ENCODE assay signal across 33 mouse cellular contexts in the genomic region with DNA sequence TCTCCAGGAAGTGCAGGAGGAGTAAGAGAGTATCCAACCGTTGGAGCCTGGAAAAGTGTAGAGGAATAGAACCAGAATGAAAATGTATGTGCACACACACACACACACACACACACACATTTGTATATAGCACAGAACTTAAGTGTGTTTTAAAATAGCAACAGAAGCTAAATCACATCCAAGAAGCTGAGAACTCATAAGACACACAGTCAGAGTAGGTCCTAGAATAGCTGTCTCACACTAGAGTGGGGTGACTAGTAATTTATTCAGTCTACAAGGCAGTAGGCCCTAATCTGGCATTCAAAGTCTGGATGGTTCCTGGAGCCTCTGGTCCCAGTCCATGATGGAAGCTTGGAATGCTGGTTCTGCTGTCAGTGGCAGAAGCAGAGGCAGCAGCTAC. TPM values are rescaled to one million over a fixed set of nuclear protein-coding genes. Genes with fewer than 3 reads are reported as not detected.
A peak's percentile ranks its signal among the peaks of the same experiment; 100 is the strongest.
DNase-seq lines count a peak whose midpoint lies in the region; ATAC-seq and TF ChIP-seq lines count a peak whose summit lies in the region.
"Had no signal": no experiment of that assay in that cellular context is flagged by ENCODE, and none has a peak within 500 bp of the region (broad histone marks: within the 10 kb centered on the region; RNA-seq: fewer than 3 reads in every experiment).

No protein-coding gene starts in this region.

- no peak overlapping the region for H3K4me3 ChIP-seq in forebrain, postnatal 0 days (ENCODE audit: low read depth, low read length)
- H3K4me3 ChIP-seq in forebrain, embryonic 16.5 days (replicated peaks; ENCODE audit: low read length): no peak overlapping the region
- H3K4me3 ChIP-seq: embryonic facial prominence, embryonic 13.5 days; embryonic facial prominence, embryonic 15.5 days; erythroblast, embryonic 14.5 days; forebrain, embryonic 10.5 days; forebrain, embryonic 12.5 days had no signal

- WGBS in forebrain, postnatal 0 days: 75% methylated on average over 1 of the region's 1 CpGs
- WGBS in forebrain, embryonic 16.5 days: 71% methylated on average over 1 of the region's 1 CpGs

- peak; percentile 68; the same call in 1 of the 2 replicates for ATAC-seq in forebrain, postnatal 0 days
- no peak for ATAC-seq in forebrain, embryonic 16.5 days
- ATAC-seq: activated CD4-positive, CD25-positive, alpha-beta regulatory T cell, adult 4 months; CD4-positive, CD25-positive, alpha-beta regulatory T cell, adult 4 months; forebrain, embryonic 14.5 days; Patski had no signal

- TF ChIP-seq CTCF in forebrain, postnatal 0 days (IDR thresholded peaks at IDR 0.05; ENCODE audit: low read depth): no peak

- intact Hi-C loops in left cerebral cortex, postnatal 14 days (cut with DNase I): no loop called here
- intact Hi-C loops in left cerebral cortex, postnatal 4 days (cut with DNase I): no loop called here
- intact Hi-C loops in heart, postnatal 36 days (cut with DNase I): no loop called here

- DNase-seq in forebrain, postnatal 0 days: no peak
- peak; percentile 11 to 59 for DNase-seq in left cerebral cortex, postnatal 14 days (ENCODE audit: low spot score in 2 of 2)
- DNase-seq in left cerebral cortex, postnatal 4 days: no peak
- peak; percentile 44 for DNase-seq in brain, adult 2 months (ENCODE audit: low read depth, low spot score)
- DNase-seq in frontal cortex, postnatal 36 days (ENCODE audit: low spot score in 2 of 2): peak; percentile 3 to 25
- no peak for DNase-seq in heart, postnatal 36 days
- DNase-seq in cerebellum, postnatal 14 days: no peak
- DNase-seq: adrenal gland, adult 8-10 months; adrenal gland, postnatal 14 days; adrenal gland, postnatal 36 days; B cell, adult 2 months; cerebellum, adult 11-12 months; cerebellum, adult 2 months; cerebellum, adult 9-10 months; cerebellum, postnatal 10 days; cerebellum, postnatal 36 days; embryo, embryonic 11 days had no signal

- no peaks in the 10 kb centered on the region for H3K4me1 ChIP-seq in forebrain, postnatal 0 days (ENCODE audit: insufficient read depth)
- H3K4me1 ChIP-seq in forebrain, embryonic 16.5 days (replicated peaks; ENCODE audit: control insufficient read depth, insufficient read depth, low read length): no peaks in the 10 kb centered on the region
- H3K4me1 ChIP-seq: embryonic facial prominence, embryonic 13.5 days; embryonic facial prominence, embryonic 15.5 days; forebrain, embryonic 10.5 days; forebrain, embryonic 12.5 days had no signal

- H3K4me2 ChIP-seq in forebrain, postnatal 0 days (ENCODE audit: low read depth): no peak overlapping the region
- H3K4me2 ChIP-seq in forebrain, embryonic 16.5 days (ENCODE audit: low read length): no peak overlapping the region
- H3K4me2 ChIP-seq: embryonic facial prominence, embryonic 13.5 days; embryonic facial prominence, embryonic 15.5 days; forebrain, embryonic 12.5 days had no signal

- H3K27ac ChIP-seq in forebrain, postnatal 0 days (ENCODE audit: low read depth, low read length): no peak overlapping the region
- no peak overlapping the region for H3K27ac ChIP-seq in forebrain, embryonic 16.5 days (ENCODE audit: low read length)
- H3K27ac ChIP-seq: embryonic facial prominence, embryonic 13.5 days; embryonic facial prominence, embryonic 15.5 days; forebrain, embryonic 10.5 days; forebrain, embryonic 12.5 days had no signal

- no peaks in the 10 kb centered on the region for H3K9me3 ChIP-seq in forebrain, postnatal 0 days (ENCODE audit: low read length)
- no peaks in the 10 kb centered on the region for H3K9me3 ChIP-seq in forebrain, embryonic 16.5 days (ENCODE audit: control insufficient read depth, low read length)
- H3K9me3 ChIP-seq: embryonic facial prominence, embryonic 13.5 days; embryonic facial prominence, embryonic 15.5 days; forebrain, embryonic 10.5 days; forebrain, embryonic 12.5 days; G1E had no signal

- H3K36me3 ChIP-seq in forebrain, postnatal 0 days (ENCODE audit: insufficient read depth): no peaks in the 10 kb centered on the region
- no peaks in the 10 kb centered on the region for H3K36me3 ChIP-seq in forebrain, embryonic 16.5 days (ENCODE audit: control insufficient read depth, insufficient read depth)
- H3K36me3 ChIP-seq: embryonic facial prominence, embryonic 13.5 days; embryonic facial prominence, embryonic 15.5 days; forebrain, embryonic 10.5 days; forebrain, embryonic 12.5 days; G1E had no signal

- no peak overlapping the region for H3K9ac ChIP-seq in forebrain, postnatal 0 days
- H3K9ac ChIP-seq in forebrain, embryonic 16.5 days (replicated peaks; ENCODE audit: low read depth, low read length): no peak overlapping the region
- H3K9ac ChIP-seq: embryonic facial prominence, embryonic 13.5 days; embryonic facial prominence, embryonic 15.5 days; forebrain, embryonic 12.5 days had no signal

- no peaks in the 10 kb centered on the region for H3K27me3 ChIP-seq in forebrain, postnatal 0 days (ENCODE audit: insufficient read depth, low read length)
- H3K27me3 ChIP-seq in forebrain, embryonic 16.5 days (replicated peaks; ENCODE audit: control insufficient read depth, insufficient read depth, low read length): no peaks in the 10 kb centered on the region
- H3K27me3 ChIP-seq: CH12.LX; embryonic facial prominence, embryonic 13.5 days; embryonic facial prominence, embryonic 15.5 days; forebrain, embryonic 12.5 days had no signal

RNA-seq across cellular contexts. Expression of gene Fcrl5, which starts 5.0 kb away (rescaled TPM):
- not detected in 2 replicates for total RNA-seq in forebrain, postnatal 0 days (2014; rRNA removed)
- polyA plus RNA-seq in forebrain, postnatal 0 days (2015; fragmentation: Nextera tagmentation; extraction: Ambion mirVana): not detected in 2 replicates
- polyA plus RNA-seq in forebrain, embryonic 16.5 days (2015; fragmentation: Nextera tagmentation; extraction: Ambion mirVana): not detected in 2 replicates
- total RNA-seq in left cerebral cortex, postnatal 14 days (2021): under 1 TPM in 1 of 2 experiments, not detected in 1; 0.17 TPM
- not detected for total RNA-seq in left cerebral cortex, postnatal 4 days (2021)
- total RNA-seq in heart, postnatal 36 days (2021): not detected
- total RNA-seq: adrenal gland, adult 18-20 months; adrenal gland, adult 8-10 months; adrenal gland, postnatal 14 days; adrenal gland, postnatal 36 days; common myeloid progenitor, adult 5-6 weeks had no signal
- polyA plus RNA-seq: activated CD4-positive, CD25-positive, alpha-beta regulatory T cell, adult 4 months; brain, embryonic 14.5 days; CD4-positive, CD25-positive, alpha-beta regulatory T cell, adult 4 months; cerebellum, adult 2 months; embryonic facial prominence, embryonic 11.5 days; embryonic facial prominence, embryonic 13.5 days; embryonic facial prominence, embryonic 15.5 days; erythroblast, embryonic 14.5 days; forebrain, embryonic 10.5 days; forebrain, embryonic 12.5 days; forebrain, embryonic 14.5 days; G1E; Patski had no signal

Comparison
In these comparisons a context has a peak if more than half of its experiments do, and no peak if none do; other contexts are left out.
1. DNase-seq: peak in left cerebral cortex, postnatal 14 days (2 of 2), brain, adult 2 months (single experiment) and frontal cortex, postnatal 36 days (2 of 2); none in forebrain, postnatal 0 days (single experiment), left cerebral cortex, postnatal 4 days (single experiment), heart, postnatal 36 days (0 of 2) and cerebellum, postnatal 14 days (0 of 2).